Mouse (Mus musculus): ENCODE results near the gene Ankrd49. TPM values are rescaled to one million over a fixed set of nuclear protein-coding genes. Genes with fewer than 3 reads are reported as not detected.

Gene Ankrd49
- total RNA-seq, 2 experiments from 2014 or later: 23.3 to 28.1 TPM

DNA sequence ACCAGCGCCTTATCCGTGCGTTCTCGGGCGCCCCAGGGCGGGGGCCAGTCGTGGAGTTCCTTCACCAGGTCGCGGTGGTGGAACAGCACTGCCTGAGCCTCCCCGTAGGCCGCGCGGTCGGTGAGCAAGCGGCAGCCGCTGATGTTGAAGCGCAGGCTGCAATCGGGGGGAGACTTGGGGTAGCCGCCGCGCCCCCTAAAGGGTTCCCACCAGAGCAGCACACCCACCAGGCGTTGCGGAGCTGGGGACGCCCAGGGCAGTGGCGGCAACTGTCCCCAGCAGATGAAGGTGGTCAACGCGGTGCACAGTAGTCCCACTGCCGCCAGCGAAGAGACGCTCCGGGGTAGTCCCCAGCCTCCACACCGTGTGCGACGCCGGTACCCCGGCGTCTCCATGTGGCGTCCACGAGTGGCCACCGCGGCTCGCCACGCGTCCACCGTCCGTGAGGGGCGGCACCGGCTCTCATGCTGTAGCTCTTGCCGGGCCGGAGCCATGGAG lies 33.1 kb downstream of the Ankrd49 start:
- no peak for ATAC-seq (replicated peaks; ENCODE audit: low FRiP score, poor library complexity, severe bottlenecking)

DNA sequence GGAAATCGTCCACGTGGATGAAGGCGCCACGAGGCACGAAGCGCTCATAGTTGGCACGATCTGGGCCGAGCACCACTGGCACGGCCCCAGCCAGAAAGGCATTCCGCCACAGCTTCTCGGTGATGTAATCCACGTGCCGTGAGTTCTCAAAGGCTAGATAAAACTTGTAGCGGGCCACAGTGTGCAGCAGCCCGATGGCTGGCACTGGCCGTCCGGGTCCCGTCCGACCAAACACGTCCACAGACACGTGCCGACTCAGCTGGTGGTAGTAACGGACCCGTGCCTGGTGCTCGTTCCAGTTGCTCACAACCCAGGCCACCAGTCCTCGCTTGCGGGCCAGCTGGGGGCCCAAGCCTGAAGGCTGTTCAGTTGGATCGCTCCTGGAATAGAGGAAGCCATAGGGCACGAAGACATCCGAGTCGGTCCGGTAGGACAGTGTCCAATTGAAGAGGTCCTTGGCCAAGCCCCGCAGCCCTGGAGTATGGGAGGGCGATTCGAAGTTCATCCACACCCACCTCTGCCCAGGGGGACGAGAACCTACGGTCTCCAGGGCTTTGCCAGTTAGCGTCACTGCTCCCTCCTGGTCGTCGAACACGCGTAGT lies 33.7 kb downstream of the Ankrd49 start:
- no peak for ATAC-seq (replicated peaks; ENCODE audit: low FRiP score, poor library complexity, severe bottlenecking)

GRCm38 (mm10) chr9:14740151-14740924 lies 44.3 kb downstream of the Ankrd49 start, which contains the start of gene Piwil4:
Gene Piwil4, minus strand, starts transcription at chr9:14740733.
- ATAC-seq (replicated peaks; ENCODE audit: low FRiP score, poor library complexity, severe bottlenecking): no peak

DNA sequence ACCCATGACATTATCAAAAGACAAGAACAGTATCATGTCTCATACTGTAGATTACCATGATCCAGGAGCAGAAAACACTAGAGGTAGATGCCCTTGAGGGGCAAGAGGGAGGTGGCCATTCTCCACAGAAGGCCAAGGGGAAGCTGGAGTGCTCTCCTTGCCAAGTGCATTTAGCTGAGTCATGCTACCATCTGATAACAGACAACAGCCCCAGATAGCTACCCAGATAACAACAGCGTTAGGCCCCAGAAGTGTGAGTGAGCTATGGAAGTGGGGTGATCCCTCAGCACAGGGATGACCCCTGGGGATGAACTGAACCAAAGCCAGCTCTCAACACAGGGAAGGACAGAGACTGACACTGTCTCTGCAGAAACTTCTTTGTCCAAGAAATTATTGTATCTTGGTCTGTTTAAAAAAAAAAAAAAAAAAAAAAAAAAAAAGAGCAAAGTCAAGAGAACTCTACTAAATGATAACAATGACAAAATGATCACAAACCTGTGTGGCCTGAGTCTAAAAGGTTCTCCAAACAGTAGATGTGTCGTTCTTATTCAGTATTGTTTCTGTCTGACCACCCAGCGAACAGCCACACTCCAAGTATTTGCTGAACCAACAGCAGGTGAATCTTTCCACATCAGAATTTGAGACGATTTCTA lies 45.0 kb downstream of the Ankrd49 start:
- no peak for ATAC-seq (replicated peaks; ENCODE audit: low FRiP score, poor library complexity, severe bottlenecking)

- ATAC-seq (replicated peaks; ENCODE audit: low FRiP score, poor library complexity, severe bottlenecking): no peak
Measured at GRCm38 (mm10) chr9:14730941-14731541, 53.6 kb downstream of the Ankrd49 start.

Other genes starting within 250 kb of the Ankrd49 start
- gene Amotl1, start 139.8 kb downstream of the Ankrd49 start, total RNA-seq (2015; ENCODE audit: low replicate concordance): not detected in 2 replicates
- gene Amotl1, start 139.8 kb downstream of the Ankrd49 start, total RNA-seq (2017; ENCODE audit: low replicate concordance): 0.13 and 0.53 TPM in 2 replicates
- not detected in 2 replicates for gene Piwil4, start 44.1 kb downstream of the Ankrd49 start, total RNA-seq (2015; ENCODE audit: low replicate concordance)
- not detected in 2 replicates for gene Piwil4, start 44.1 kb downstream of the Ankrd49 start, total RNA-seq (2017; ENCODE audit: low replicate concordance)
- 2.9 TPM in 1 of 2 replicates, not detected in the other for gene Fut4, start 32.5 kb downstream of the Ankrd49 start, total RNA-seq (2015; ENCODE audit: low replicate concordance)
- 0.90 and 3.2 TPM in 2 replicates for gene Fut4, start 32.5 kb downstream of the Ankrd49 start, total RNA-seq (2017; ENCODE audit: low replicate concordance)
- not detected in 2 replicates for gene 1700012B09Rik, start 13.8 kb downstream of the Ankrd49 start, total RNA-seq (2015; ENCODE audit: low replicate concordance)
- gene 1700012B09Rik, start 13.8 kb downstream of the Ankrd49 start, total RNA-seq (2017; ENCODE audit: low replicate concordance): not detected in 2 replicates
- 10.9 and 20.5 TPM in 2 replicates for gene Mre11a, start 202 bp downstream of the Ankrd49 start, total RNA-seq (2015; ENCODE audit: low replicate concordance)
- 27.0 and 38.1 TPM in 2 replicates for gene Mre11a, start 202 bp downstream of the Ankrd49 start, total RNA-seq (2017; ENCODE audit: low replicate concordance)
- gene Gpr83, start 75.4 kb upstream of the Ankrd49 start, total RNA-seq (2015; ENCODE audit: low replicate concordance): not detected in 2 replicates
- 0.64 TPM in 1 of 2 replicates, not detected in the other for gene Gpr83, start 75.4 kb upstream of the Ankrd49 start, total RNA-seq (2017; ENCODE audit: low replicate concordance)
- gene Izumo1r, start 119.1 kb upstream of the Ankrd49 start, total RNA-seq (2015; ENCODE audit: low replicate concordance): 2.5 TPM in 1 of 2 replicates, not detected in the other
- gene Izumo1r, start 119.1 kb upstream of the Ankrd49 start, total RNA-seq (2017; ENCODE audit: low replicate concordance): 7.1 TPM in 1 of 2 replicates, not detected in the other

Data from erythroid progenitor cell, adult 5-6 weeks (primary cell).